Mouse (Mus musculus): Measurements from ENCODE around the gene Prkab2.
A peak's percentile ranks its signal among the peaks of the same experiment; 100 is the strongest.

Gene Prkab2

DNA sequence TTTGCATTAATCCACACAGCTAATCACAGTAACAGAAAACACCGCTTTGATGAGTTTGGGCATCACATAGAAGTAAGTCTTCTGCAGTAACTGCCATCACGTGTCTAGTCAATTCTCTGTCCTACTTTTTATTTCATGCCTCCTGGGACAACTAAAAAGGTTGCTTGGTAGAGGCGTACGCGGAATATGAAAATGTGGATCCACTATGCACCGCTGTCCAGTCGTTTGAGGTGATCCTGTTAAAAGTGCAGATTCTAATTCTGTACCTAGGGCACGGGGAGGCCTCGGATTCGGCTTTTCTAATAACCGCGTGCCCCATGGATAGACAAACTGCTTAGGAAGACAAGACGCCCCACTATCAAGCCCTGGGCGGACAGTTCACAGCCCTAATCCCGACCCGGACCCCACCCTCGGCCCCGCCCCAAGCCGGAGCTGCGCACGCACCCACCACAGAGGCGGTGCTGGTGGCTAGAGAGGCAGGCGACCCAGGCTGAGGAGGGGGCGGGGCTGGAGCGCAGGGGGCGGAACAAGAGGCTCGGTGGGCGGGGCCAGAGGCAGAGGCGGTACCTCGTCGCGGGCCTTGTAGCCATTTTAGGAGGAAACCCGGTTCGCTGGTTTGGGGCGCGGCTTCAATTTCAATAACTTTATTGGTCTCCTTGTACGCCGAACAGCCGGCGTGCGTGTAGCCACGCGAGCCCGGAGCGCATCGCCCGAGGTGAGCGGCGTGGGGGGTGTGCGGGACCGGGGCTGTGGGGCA is at the start of gene Prkab2:
Gene Prkab2, plus strand, starts transcription at position 539 of the 757 bp plus-strand sequence.
- no peak for TF ChIP-seq NANOG (IDR thresholded peaks at IDR 0.05; ENCODE audit: borderline replicate concordance, low read length)
- TF ChIP-seq POU5F1 (IDR thresholded peaks at IDR 0.05; ENCODE audit: borderline replicate concordance, low read length) = no peak
- no peak for TF ChIP-seq CTCF (conservative IDR thresholded peaks at IDR 0.05; ENCODE audit: low read length)
- peaks cover 19% of the 10 kb centered on the region for H3K36me3 ChIP-seq (ENCODE audit: insufficient read depth, low read length)
- H3K4me3 ChIP-seq (replicated peaks; ENCODE audit: low read length) = peak within 1 kb of the TSS; percentile 99

DNA sequence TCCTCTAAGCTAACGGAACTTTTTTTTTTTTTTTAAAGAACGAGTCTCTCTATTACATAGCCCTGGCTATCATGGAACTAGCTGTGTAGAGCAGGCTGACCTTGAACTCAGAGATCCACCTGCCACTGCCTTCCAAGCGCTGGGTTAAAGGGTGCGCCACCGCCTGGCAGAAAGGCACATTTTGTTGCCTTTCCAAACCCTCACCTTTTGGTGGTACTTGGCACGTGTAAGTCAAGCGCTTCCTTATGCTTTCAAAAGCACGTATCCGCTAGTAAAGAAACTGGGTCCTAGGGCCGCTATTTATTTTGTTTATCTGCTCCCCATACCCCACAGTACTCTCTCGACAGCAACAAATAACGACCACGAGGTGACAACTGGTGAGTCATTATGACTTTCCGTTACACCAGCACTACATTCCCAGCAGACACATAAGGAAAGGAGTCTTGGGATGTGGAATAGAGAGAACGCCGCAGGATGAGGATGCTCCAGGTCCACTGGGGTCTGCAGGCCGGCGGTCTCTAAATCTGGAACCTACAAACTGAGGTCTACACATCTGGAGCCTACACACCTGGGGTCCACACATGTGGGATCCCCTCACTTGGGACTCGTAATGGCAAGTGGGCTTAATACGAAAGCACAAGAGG is 48.7 kb upstream of the Prkab2 start:
- H3K27me3 ChIP-seq (ENCODE audit: insufficient read depth, low read length) = 0 out of 2 replicates have a peak, but pooled peaks cover 4% of the 10 kb centered on the region
- peaks cover 41% of the 10 kb centered on the region for H3K4me1 ChIP-seq (replicated peaks; ENCODE audit: low read depth, low read length)
- TF ChIP-seq CTCF (conservative IDR thresholded peaks at IDR 0.05; ENCODE audit: low read length) = peak; percentile 18
- no peak for TF ChIP-seq POU5F1 (IDR thresholded peaks at IDR 0.05; ENCODE audit: borderline replicate concordance, low read length)
- H3K4me3 ChIP-seq (replicated peaks; ENCODE audit: low read length) = peak overlapping the region; percentile 87
- H3K36me3 ChIP-seq (ENCODE audit: insufficient read depth, low read length) = 0 out of 2 replicates have a peak, but pooled peaks cover 5% of the 10 kb centered on the region
- no peaks in the 10 kb centered on the region for H3K9me3 ChIP-seq (ENCODE audit: low read length)

More for the DNA sequence above, at the start of gene Prkab2:
- Histone ChIP-seq H3K4me1 (replicated peaks; ENCODE audit: low read depth, low read length) (peaks cover 18% of the 10 kb centered on the region), H3K27me3 (ENCODE audit: insufficient read depth, low read length) (no peaks in the 10 kb centered on the region), H3K9me3 (ENCODE audit: low read length) (no peaks in the 10 kb centered on the region)

DNA sequence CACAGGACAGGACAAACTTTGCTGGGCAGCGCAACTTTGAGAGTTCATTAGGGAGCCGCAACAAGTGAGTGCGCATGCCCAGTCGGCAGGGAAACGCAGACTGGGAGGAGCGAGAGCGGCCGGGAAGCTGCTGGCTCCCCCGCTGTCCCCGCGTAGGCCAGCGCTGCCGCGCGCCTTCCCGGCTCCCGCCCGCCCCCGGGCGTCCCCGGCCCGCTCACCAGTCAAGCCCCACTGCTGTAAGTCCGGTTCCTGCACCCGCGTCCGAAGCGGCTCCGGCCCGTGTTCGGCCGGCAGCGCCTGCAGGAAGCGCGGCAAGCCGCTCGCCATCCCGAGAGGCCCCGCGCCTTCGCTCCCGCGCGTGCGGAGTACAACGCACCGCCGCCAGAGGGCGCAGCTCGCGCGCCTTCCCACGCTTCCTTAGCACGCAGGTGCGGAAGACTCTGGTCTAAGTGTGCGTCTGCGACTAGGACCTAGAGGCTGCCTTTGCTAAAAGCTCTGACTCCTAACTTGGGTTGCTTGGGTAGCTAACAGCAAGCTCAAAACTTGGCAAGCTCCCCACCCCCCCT is 48.1 kb upstream of the Prkab2 start, which contains the start of gene Chd1l:
Gene Chd1l, minus strand, starts transcription at position 359 of the 566 bp plus-strand sequence.
- Histone ChIP-seq H3K27me3 (ENCODE audit: insufficient read depth, low read length) (0 out of 2 replicates have a peak, but pooled peaks cover 4% of the 10 kb centered on the region), H3K4me1 (replicated peaks; ENCODE audit: low read depth, low read length) (peaks cover 41% of the 10 kb centered on the region), H3K36me3 (ENCODE audit: insufficient read depth, low read length) (0 out of 2 replicates have a peak, but pooled peaks cover 1% of the 10 kb centered on the region), H3K9me3 (ENCODE audit: low read length) (no peaks in the 10 kb centered on the region), H3K4me3 (replicated peaks; ENCODE audit: low read length) (peak within 1 kb of the TSS; percentile 87)
- TF ChIP-seq POU5F1 (IDR thresholded peaks at IDR 0.05; ENCODE audit: borderline replicate concordance, low read length) (no peak), CTCF (conservative IDR thresholded peaks at IDR 0.05; ENCODE audit: low read length) (peak; percentile 15; the same call in 1 of the 2 replicates)

DNA sequence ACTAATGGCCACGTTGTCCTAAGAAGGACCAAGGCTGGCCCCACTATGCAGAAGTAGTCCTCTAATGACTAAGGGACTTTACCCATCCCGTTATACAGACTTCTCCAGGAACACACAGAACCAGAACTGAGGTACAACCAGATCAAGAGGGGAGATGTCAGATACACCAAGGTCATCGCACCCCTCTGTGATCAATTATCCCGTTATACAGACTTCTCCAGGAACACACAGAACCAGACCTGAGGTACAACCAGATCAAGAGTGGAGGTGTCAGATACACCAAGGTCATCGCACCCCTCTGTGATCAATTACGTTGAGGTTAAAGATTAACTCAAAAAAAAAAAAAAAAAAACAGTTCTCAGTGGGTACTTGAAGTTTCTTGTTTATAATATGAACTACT is 47.0 kb upstream of the Prkab2 start:
- H3K9me3 ChIP-seq (ENCODE audit: low read length) = no peaks in the 10 kb centered on the region
- peaks cover 32% of the 10 kb centered on the region for H3K4me1 ChIP-seq (replicated peaks; ENCODE audit: low read depth, low read length)
- no peak overlapping the region for H3K4me3 ChIP-seq (replicated peaks; ENCODE audit: low read length)
- no peak for TF ChIP-seq CTCF (conservative IDR thresholded peaks at IDR 0.05; ENCODE audit: low read length)
- no peak for TF ChIP-seq POU5F1 (IDR thresholded peaks at IDR 0.05; ENCODE audit: borderline replicate concordance, low read length)
- TF ChIP-seq NANOG (IDR thresholded peaks at IDR 0.05; ENCODE audit: borderline replicate concordance, low read length) = no peak
- 0 out of 2 replicates have a peak, but pooled peaks cover 4% of the 10 kb centered on the region for H3K27me3 ChIP-seq (ENCODE audit: insufficient read depth, low read length)
- no peaks in the 10 kb centered on the region for H3K36me3 ChIP-seq (ENCODE audit: insufficient read depth, low read length)

DNA sequence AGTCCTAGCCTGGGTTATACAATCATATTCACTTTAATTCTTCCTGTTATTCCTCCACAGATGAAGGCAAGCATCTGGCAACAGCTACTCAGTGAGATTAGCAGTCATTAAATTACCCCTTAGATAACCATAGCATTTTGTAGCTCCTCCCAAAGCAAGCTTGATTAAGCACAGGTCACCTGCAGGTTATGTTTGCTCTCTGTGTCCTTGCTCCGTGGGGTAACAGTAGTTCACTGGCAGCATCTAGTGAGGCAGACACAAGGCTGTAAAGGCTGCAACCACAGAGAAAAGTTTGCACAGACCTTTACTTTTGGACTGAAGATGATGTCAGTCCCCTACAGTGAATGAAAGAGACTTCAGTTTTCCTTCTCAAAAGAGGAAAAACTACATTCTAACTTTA is 42.8 kb upstream of the Prkab2 start:
- Histone ChIP-seq H3K9me3 (ENCODE audit: low read length) (no peaks in the 10 kb centered on the region), H3K4me1 (replicated peaks; ENCODE audit: low read depth, low read length) (peaks cover 6% of the 10 kb centered on the region; the same call in 1 of the 2 replicates), H3K4me3 (replicated peaks; ENCODE audit: low read length) (no peak overlapping the region), H3K27me3 (ENCODE audit: insufficient read depth, low read length) (0 out of 2 replicates have a peak, but pooled peaks cover 4% of the 10 kb centered on the region), H3K36me3 (ENCODE audit: insufficient read depth, low read length) (no peaks in the 10 kb centered on the region)
- TF ChIP-seq NANOG (IDR thresholded peaks at IDR 0.05; ENCODE audit: borderline replicate concordance, low read length) = no peak

DNA sequence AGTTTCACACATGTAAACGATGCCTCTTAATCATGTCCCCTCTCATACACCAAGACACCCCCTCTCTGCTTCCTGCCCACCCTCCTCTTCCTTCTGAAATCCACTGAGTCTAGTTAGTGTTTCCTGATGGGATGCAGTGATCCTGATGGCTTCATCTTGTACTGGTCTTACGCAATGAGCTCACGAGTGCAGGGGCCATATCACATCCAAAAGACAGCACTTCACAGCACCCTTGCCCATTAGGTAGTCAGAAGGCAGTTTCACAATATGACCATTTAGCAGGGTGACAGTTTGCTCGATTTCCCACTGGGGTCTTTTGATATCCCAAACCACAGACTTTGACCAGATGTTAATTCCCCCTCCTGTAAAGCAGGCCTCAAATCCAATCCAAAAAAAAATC is 42.1 kb upstream of the Prkab2 start:
- H3K36me3 ChIP-seq (ENCODE audit: insufficient read depth, low read length) = no peaks in the 10 kb centered on the region
- no peaks in the 10 kb centered on the region for H3K9me3 ChIP-seq (ENCODE audit: low read length)
- H3K4me1 ChIP-seq (replicated peaks; ENCODE audit: low read depth, low read length) = no peaks in the 10 kb centered on the region
- TF ChIP-seq CTCF (conservative IDR thresholded peaks at IDR 0.05; ENCODE audit: low read length) = no peak
- no peak for TF ChIP-seq NANOG (IDR thresholded peaks at IDR 0.05; ENCODE audit: borderline replicate concordance, low read length)
- no peak for TF ChIP-seq POU5F1 (IDR thresholded peaks at IDR 0.05; ENCODE audit: borderline replicate concordance, low read length)
- 0 out of 2 replicates have a peak, but pooled peaks cover 4% of the 10 kb centered on the region for H3K27me3 ChIP-seq (ENCODE audit: insufficient read depth, low read length)
- H3K4me3 ChIP-seq (replicated peaks; ENCODE audit: low read length) = no peak overlapping the region

DNA sequence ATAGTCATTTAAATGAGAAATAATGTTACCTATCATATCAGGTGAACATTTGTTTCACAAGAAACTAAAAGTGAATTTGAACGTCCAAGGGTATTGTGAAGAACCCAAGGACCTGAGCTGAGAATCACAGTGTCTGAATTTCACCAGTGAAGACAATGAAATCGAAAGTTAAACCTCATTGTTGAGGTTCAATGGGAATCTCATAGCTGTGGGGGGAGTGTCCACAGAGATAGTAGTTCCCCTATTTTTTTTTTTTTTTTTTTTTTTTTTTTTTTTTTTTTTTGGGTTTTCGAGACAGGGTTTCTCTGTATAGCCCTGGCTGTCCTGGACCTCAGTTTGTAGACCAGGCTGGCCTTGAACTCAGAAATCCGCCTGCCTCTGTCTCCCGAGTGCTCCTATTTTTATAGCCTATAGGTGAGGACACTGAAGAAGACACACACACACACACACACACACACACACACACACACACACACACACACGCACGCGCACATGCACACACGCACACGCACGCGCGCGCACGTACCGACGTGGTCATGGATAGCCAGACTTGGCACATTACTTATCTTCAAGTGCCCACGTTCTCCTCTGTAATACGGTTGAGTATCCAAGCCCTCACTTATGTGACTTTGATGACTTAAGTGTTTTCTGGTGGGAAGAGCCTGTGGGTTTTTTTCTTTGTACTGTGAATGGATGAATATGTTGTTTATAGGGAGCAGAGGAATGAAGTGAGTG is 40.7 kb upstream of the Prkab2 start:
- H3K4me1 ChIP-seq (replicated peaks; ENCODE audit: low read depth, low read length) = no peaks in the 10 kb centered on the region
- H3K4me3 ChIP-seq (replicated peaks; ENCODE audit: low read length) = no peak overlapping the region
- TF ChIP-seq CTCF (conservative IDR thresholded peaks at IDR 0.05; ENCODE audit: low read length) (no peak), POU5F1 (IDR thresholded peaks at IDR 0.05; ENCODE audit: borderline replicate concordance, low read length) (no peak), NANOG (IDR thresholded peaks at IDR 0.05; ENCODE audit: borderline replicate concordance, low read length) (no peak)
- no peaks in the 10 kb centered on the region for H3K9me3 ChIP-seq (ENCODE audit: low read length)
- no peaks in the 10 kb centered on the region for H3K27me3 ChIP-seq (ENCODE audit: insufficient read depth, low read length)
- no peaks in the 10 kb centered on the region for H3K36me3 ChIP-seq (ENCODE audit: insufficient read depth, low read length)

DNA sequence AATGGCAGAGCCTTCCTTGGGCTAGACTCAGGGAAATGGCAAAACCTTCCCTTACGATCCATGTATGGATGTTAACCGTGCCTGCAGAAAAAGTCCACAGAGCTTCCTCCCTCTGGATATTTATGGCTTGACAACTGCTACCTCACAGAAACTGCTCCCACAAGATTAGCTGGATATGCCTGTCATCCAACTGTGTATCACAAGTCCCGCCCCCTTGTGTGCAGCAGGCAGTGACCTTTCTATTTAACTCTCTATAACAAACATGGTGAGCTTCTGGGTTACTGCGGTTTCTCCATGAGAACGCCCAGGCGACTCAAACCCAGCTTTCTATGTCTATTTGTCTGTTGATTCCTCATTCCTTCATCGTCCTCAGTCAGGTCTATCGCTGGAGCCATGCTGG is 40.1 kb upstream of the Prkab2 start:
- Histone ChIP-seq H3K4me1 (replicated peaks; ENCODE audit: low read depth, low read length) (no peaks in the 10 kb centered on the region), H3K4me3 (replicated peaks; ENCODE audit: low read length) (no peak overlapping the region), H3K36me3 (ENCODE audit: insufficient read depth, low read length) (no peaks in the 10 kb centered on the region), H3K27me3 (ENCODE audit: insufficient read depth, low read length) (no peaks in the 10 kb centered on the region), H3K9me3 (ENCODE audit: low read length) (no peaks in the 10 kb centered on the region)
- TF ChIP-seq NANOG (IDR thresholded peaks at IDR 0.05; ENCODE audit: borderline replicate concordance, low read length) (no peak), POU5F1 (IDR thresholded peaks at IDR 0.05; ENCODE audit: borderline replicate concordance, low read length) (no peak), CTCF (conservative IDR thresholded peaks at IDR 0.05; ENCODE audit: low read length) (no peak)

All from E14TG2a.4 (cell line).